Mouse (Mus musculus): ENCODE results near the gene Olfr272.

Olfr272 gene

DNA sequence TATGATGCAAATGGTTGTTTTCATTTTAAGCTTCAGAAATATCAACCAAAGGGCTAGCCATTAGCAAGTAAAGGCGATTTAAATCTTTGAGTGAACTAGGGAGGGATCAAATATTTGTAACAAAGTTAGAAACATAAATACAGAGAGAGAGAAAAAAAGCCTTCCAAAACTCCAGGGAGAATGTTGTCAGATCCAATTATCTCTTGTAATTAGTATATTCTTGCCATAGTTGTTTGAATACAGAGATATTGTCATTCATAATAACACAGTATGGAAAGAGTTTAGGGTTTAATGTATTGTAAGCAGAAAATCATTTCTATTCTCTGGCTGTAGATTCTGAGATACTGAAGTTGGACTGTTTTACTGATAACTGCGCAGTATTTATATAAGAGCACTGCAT lies at the start of gene Olfr272:
Olfr272 (minus strand) TSS at position 101 of the 400 bp plus-strand sequence.
- DNase-seq = no peak

DNA sequence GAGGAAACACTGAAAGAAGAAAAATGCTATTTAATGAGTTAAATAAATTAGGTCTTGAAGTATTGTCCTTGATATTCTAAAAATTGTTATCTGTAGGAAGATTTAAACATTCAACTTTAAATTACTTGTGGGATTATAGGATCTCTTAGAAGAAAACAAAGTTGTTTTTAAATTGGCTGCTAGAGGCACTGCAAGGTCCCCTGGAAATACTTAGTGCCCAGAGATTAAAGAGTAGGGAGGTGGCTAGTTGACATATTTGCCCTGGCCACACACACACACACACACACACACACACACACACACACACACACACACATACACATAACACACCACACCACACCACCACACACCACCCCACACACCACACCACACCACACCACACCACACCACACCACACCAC lies 45.3 kb upstream of the Olfr272 start, which contains the start of gene Olfr270:
Olfr270 (plus strand) TSS at position 301 of the 400 bp plus-strand sequence.
- no peak for DNase-seq

DNA sequence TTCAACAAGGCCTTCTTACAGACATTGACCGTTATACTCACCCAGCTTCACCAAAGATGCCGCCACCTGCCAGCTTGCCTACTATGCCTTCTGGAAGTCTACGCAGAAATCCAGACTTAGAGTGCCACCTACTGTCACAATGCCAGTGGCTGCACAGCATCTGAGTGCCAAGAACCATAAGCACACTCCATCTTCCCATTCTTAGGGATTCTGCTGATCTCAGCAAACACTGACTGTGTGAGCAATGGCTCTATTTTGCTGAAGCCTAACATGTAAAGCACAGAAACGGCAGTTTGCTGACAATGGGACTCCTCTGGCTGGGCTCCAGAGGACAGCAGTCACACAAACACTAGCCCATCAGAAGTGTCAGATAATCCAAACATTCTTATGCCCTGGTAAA lies 39.7 kb upstream of the Olfr272 start:
- peak; percentile 8 for DNase-seq

DNA sequence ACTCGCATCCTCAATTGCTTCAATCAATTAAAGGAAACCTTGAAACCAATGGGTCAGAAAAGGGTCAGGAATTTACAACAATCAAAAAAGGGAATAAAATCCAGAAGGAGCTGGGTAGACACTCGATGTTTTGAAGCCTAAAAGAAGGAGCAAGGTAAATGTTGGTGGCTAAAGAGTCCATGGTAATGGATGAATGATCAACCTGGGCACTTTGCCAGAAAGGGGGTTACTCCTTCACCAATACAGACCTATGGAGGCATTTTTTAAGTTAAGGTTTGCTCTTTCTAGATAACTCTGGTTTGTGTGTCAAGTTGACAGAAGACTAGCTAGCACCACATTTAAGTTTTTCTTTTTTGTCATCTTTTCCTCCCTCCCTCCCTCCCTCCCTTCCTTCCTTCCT lies 30.0 kb upstream of the Olfr272 start:
- no peak for DNase-seq

DNA sequence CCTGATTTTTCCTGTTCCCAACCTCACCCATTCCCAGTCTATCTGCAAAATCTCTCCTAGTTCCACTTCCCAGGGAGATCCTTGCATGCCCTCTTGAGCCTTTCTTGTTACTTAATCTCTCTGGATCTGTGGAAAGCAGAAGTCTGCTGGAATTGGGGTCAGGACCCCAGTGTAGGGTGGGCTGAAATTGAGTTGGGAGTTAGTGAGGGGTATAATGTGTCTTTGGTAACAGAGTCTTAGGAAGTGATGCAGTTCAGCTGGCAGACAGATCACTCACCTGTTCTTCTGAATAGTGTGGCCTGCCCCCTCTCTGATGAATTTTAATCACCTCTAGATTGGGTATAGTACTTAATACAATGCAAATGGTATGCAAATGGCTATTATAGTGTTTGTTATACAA lies 27.7 kb upstream of the Olfr272 start:
- no peak for DNase-seq

DNA sequence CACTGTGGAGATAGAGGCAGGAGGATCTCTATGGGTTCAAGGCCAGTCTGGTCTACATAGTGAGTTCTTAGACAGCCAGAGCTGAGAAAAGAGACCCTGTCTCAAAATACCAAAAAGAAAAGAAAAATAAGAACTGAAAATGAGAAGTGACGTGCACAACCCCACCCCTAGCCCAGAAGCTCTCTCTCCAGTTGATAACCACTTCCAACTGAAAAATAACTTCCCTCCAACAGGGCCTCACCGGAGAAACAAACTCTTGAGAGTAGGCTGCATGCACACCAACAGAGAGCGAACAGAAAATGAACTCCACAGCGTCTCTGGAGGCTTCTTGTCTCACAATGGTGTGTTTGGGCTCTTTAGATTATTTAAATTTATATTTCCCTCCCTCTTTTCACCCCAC lies 11.5 kb upstream of the Olfr272 start:
- no peak for DNase-seq

DNA sequence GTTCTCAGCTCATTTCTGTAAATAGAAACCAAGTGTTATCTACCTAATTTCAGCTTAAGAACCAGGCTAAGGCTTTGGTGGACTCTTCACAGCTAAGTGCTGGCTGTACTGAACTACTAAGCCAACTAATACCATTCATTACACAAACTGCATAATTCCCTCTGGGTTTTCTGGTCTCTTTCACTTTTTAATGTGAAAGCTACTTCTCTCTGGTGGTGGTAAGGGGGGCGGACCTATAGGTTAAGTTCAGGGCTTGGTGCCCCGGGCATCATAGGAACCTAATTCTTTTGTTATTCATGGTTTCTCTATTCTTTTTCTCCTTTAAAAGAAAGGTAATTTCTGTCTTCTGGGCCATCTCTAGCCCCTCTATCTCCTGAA lies 1.7 kb downstream of the Olfr272 start:
- no peak for DNase-seq

DNA sequence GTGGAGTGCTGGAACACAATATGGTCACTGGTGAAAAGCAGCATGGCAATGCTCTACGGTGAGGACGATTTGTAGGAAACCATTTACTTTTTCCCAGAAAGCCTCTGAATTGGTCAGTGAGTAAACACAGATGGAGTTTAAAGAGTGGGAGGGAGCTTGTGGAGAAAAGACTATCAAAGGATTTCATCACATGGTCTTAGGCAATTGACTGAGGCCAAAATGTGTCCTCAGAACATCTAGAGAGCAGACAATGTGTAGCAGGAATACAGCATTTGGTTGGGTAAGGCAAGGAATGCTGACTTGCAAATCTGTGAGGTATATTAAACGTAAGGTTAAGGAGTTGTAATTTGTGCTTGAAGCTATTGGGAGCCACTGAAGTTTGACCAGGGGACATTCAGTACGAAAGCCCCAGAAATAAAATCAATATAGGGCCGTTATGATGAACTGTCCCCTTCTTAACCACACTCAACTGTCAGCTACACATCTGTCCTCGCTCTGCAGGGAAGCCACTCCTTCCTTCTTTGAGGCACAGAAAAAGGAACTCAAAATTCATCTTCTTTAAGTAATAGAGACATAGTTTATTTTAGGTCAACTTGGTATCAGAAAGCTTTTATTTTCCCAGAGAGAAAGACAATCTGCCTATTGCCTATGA lies 2.2 kb downstream of the Olfr272 start:
- DNase-seq = no peak

DNA sequence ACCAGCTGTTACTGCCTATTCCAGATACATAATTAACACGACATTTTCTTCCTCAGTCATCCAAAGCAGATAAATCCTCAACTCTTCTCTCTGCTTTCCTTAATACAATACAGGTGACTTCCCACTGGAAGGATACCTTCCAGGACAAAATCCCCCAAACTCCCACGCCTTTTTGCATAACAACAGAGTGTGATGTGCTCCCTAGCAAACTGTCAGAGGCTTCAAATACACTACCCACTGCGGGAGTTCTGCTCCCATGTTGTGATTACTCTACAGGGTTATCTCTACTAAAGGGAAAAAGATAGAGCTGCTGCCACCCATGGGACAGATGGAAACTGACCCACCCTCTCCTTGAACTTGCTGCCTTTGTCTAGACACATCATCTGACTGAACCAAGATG lies 6.6 kb downstream of the Olfr272 start:
- no peak for DNase-seq

DNA sequence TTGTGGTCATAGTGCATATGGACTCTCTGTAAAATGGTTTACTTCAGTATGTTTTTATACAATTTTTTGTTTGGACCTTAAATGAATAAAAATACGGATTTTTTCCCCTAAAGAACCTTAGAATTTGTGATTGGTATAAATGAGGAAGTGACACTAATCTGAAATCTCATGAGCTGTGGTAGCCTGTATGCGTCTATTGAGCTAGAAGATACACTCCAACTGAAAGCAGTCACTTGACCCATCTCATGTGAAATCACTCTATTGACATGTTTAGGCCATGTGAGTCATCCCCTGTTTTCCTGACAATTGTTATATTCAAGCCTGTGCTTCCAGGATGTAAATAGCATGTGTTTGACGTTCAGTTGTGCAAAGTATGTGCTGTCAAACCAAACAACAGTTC lies 9.4 kb downstream of the Olfr272 start:
- DNase-seq = no peak

DNA sequence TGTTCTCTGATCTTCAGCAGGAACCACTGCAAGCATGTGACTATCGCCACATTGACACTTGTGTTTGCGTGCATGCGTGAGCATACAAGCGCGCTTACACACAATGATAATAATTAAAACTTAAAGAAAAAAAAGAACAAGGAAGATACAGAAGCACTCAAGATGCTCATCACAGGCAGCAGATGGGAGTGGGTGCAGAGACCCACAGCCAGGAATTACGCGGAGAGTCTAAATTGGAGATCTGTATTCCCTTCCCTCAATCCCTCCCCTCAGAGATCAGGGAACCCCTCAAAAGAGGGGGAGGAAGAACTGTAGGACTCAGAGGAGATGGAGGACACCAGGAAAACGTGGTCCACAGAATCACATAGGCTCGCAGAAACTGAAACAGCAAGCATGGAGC lies 54.8 kb downstream of the Olfr272 start:
- no peak for DNase-seq

Measured in thymus, postnatal 4 days (tissue).